Comparison of ENCODE assay signal across 9 mouse cellular contexts in genomic region chr11:68004191-68004590, GRCm38 (mm10). TPM values are rescaled to one million over a fixed set of nuclear protein-coding genes. Genes with fewer than 3 reads are reported as not detected.
DNase-seq lines count a peak whose midpoint lies in the region; ATAC-seq and TF ChIP-seq lines count a peak whose summit lies in the region.
"Had no signal": no experiment of that assay in that cellular context is flagged by ENCODE, and none has a peak within 500 bp of the region (broad histone marks: within the 10 kb centered on the region; RNA-seq: fewer than 3 reads in every experiment).

No protein-coding gene starts in this region.

- no peaks in the 10 kb centered on the region for H3K36me3 ChIP-seq in kidney, embryonic 15.5 days
- H3K36me3 ChIP-seq: embryonic facial prominence, embryonic 12.5 days had no signal

- no peaks in the 10 kb centered on the region for H3K9me3 ChIP-seq in kidney, embryonic 15.5 days (replicated peaks)
- H3K9me3 ChIP-seq: embryonic facial prominence, embryonic 12.5 days had no signal

- no peak for TF ChIP-seq POLR2A in bone marrow, adult 2 months (IDR thresholded peaks at IDR 0.05; ENCODE audit: borderline replicate concordance, control insufficient read depth, low read depth, low read length)
- TF ChIP-seq POLR2A in embryonic fibroblast, embryonic 13.5 days (IDR thresholded peaks at IDR 0.05; ENCODE audit: low read depth, low read length), result no peak

- H3K9ac ChIP-seq in kidney, embryonic 15.5 days, result no peak overlapping the region
- H3K9ac ChIP-seq: embryonic facial prominence, embryonic 12.5 days had no signal

- intact Hi-C loops in left cerebral cortex, postnatal 4 days (cut with DNase I), result loop anchor here (2.0 kb wide), 1 partner anchor 399 kb away; no protein-coding TSS in a partner anchor

- no peak overlapping the region for H3K4me3 ChIP-seq in kidney, embryonic 15.5 days (replicated peaks)
- no peak overlapping the region for H3K4me3 ChIP-seq in bone marrow, adult 2 months (replicated peaks; ENCODE audit: control insufficient read depth, low read depth, low read length)
- H3K4me3 ChIP-seq in embryonic fibroblast, embryonic 13.5 days (ENCODE audit: insufficient read depth, low read length), result no peak overlapping the region
- H3K4me3 ChIP-seq: embryonic facial prominence, embryonic 12.5 days had no signal

- peak; percentile 25 for DNase-seq in kidney, adult 11 months
- DNase-seq in hindlimb bud, embryonic 11.5 days (ENCODE audit: extremely low spot score, low read depth, low spot score), result peak; percentile 26
- peak; percentile 73 for DNase-seq in left cerebral cortex, postnatal 4 days
- peak; percentile 26 to 74 for DNase-seq in thymus, postnatal 10 days (ENCODE audit: low spot score in 2 of 2)

- peak; percentile 78 for TF ChIP-seq CTCF in bone marrow, adult 2 months (IDR thresholded peaks at IDR 0.05; ENCODE audit: control insufficient read depth, insufficient read depth, low read length)
- peak; percentile 85 for TF ChIP-seq CTCF in embryonic fibroblast, embryonic 13.5 days (IDR thresholded peaks at IDR 0.05; ENCODE audit: borderline replicate concordance, insufficient read depth, low read length)

- H3K27ac ChIP-seq in kidney, embryonic 15.5 days, result no peak overlapping the region
- H3K27ac ChIP-seq in bone marrow, adult 2 months (ENCODE audit: control insufficient read depth, insufficient read depth, low read depth, low read length, poor library complexity), result no peak overlapping the region
- H3K27ac ChIP-seq in embryonic fibroblast, embryonic 13.5 days (ENCODE audit: insufficient read depth, low read length), result no peak overlapping the region
- H3K27ac ChIP-seq: embryonic facial prominence, embryonic 12.5 days had no signal

- 18% methylated on average over 6 of the region's 6 CpGs for WGBS in kidney, embryonic 15.5 days
- WGBS in bone marrow, adult 2 months, result 20% methylated on average over 6 of the region's 6 CpGs

- no peak for ATAC-seq in kidney, embryonic 15.5 days (replicated peaks; ENCODE audit: low FRiP score)
- ATAC-seq in neutrophil, adult 5-6 weeks (ENCODE audit: extremely low read depth, insufficient number of reproducible peaks, low FRiP score, poor library complexity, severe bottlenecking), result peak; percentile 55; the same call in 1 of the 2 replicates

- H3K4me1 ChIP-seq in kidney, embryonic 15.5 days, result peaks cover 23% of the 10 kb centered on the region
- no peaks in the 10 kb centered on the region; the same call in 1 of the 2 replicates for H3K4me1 ChIP-seq in bone marrow, adult 2 months (ENCODE audit: control insufficient read depth, insufficient read depth, low read length)
- peaks cover 2% of the 10 kb centered on the region for H3K4me1 ChIP-seq in embryonic fibroblast, embryonic 13.5 days (ENCODE audit: control insufficient read depth, insufficient read depth, low read length)

- no peaks in the 10 kb centered on the region for H3K27me3 ChIP-seq in kidney, embryonic 15.5 days
- H3K27me3 ChIP-seq: embryonic facial prominence, embryonic 12.5 days had no signal

- no peak overlapping the region for H3K4me2 ChIP-seq in kidney, embryonic 15.5 days
- H3K4me2 ChIP-seq: embryonic facial prominence, embryonic 12.5 days had no signal

RNA-seq across cellular contexts. Expression of gene Stx8, which starts 38.2 kb away (rescaled TPM):
- polyA plus RNA-seq in kidney, embryonic 15.5 days (2015; fragmentation: Nextera tagmentation; extraction: Ambion mirVana), result 51.1 and 52.4 TPM in 2 replicates
- polyA plus RNA-seq in bone marrow, adult 2 months (2011; ENCODE audit: insufficient read depth, insufficient read length, low replicate concordance, missing spikeins), result 13.0 and 20.1 TPM in 2 replicates
- 43.9 and 51.4 TPM in 2 replicates for polyA plus RNA-seq in embryonic fibroblast, embryonic 13.5 days (2011; ENCODE audit: insufficient read length, low read depth, missing spikeins)
- 10 to 100 TPM; 26.7 to 30.1 TPM for total RNA-seq in left cerebral cortex, postnatal 4 days (2021)
- 35.2 and 43.9 TPM in 2 replicates for total RNA-seq in neutrophil, adult 5-6 weeks (2017)

RNA-seq across cellular contexts. Expression of gene Cfap52, which starts 38.7 kb away (rescaled TPM):
- polyA plus RNA-seq in kidney, embryonic 15.5 days (2015; fragmentation: Nextera tagmentation; extraction: Ambion mirVana), result 1.2 and 1.5 TPM in 2 replicates
- polyA plus RNA-seq in bone marrow, adult 2 months (2011; ENCODE audit: insufficient read depth, insufficient read length, low replicate concordance, missing spikeins), result not detected in 2 replicates
- not detected in 2 replicates for polyA plus RNA-seq in embryonic fibroblast, embryonic 13.5 days (2011; ENCODE audit: insufficient read length, low read depth, missing spikeins)
- 1 to 10 TPM; 2.0 to 5.7 TPM for total RNA-seq in left cerebral cortex, postnatal 4 days (2021)
- total RNA-seq in neutrophil, adult 5-6 weeks (2017), result 0.25 TPM in 1 of 2 replicates, not detected in the other
